Mouse (Mus musculus) urinary bladder, postnatal 36 days (tissue): Measurements from ENCODE around the gene Ets1.

Experiments used
- DNase-seq, 2 experiments: peaks; one replicate each; pipeline ENCODE4 v3.0.0; 2022; ENCODE audit warnings: low spot score in 2 of 2, mixed read lengths in 1 of 2

The Ets1 gene

GRCm38 (mm10) chr9:32666611-32667517 lies 30.8 kb downstream of the Ets1 start:
- no peak for DNase-seq

DNA sequence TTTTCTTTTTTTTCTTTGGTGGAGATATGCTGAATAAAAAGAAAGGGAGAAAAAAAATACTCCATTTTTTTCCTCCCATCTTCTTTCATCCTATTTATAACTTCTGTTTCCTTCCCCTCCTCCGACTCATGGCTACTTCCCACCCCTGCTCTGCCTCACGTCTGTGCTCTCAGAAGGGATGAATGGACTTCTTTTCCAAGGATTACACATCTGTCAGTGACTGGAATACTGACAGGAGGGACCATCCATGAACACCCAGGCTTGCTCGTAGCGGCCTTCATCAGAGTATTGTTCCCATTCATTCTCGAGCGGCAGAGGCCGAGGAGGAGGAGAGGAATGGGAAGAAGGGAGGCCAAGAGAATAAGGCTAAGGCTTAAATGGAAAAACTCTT lies 31.5 kb downstream of the Ets1 start:
- no peak for DNase-seq

DNA sequence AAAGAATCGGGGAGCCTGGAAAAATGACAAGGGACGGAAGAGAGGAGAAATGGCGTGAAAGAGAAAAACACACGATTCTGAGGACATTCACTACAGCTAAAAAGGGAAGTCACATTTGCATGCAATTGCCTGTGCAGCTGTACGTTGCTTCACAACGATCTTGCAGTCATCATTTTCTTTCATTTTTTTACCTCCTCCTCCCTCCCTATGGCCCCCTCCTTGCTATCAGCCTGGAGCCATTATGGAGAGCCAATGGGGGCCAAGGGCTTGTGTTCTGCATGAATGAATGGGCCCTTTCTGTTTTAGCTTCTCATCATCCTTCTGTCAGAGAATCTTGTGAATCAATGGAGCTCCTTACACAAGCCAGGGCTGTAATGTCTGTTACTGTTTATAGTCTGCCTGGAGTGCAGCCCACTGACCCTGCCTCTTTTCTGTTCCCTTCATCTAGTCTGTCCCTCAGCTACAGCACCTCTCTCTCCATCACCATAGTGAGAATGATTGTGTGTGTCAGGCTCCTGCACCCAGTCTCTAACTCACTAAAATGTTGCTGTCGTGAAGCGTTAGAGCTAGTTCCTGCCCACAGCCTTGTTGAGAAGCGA lies 32.2 kb downstream of the Ets1 start:
- DNase-seq: no peak

DNA sequence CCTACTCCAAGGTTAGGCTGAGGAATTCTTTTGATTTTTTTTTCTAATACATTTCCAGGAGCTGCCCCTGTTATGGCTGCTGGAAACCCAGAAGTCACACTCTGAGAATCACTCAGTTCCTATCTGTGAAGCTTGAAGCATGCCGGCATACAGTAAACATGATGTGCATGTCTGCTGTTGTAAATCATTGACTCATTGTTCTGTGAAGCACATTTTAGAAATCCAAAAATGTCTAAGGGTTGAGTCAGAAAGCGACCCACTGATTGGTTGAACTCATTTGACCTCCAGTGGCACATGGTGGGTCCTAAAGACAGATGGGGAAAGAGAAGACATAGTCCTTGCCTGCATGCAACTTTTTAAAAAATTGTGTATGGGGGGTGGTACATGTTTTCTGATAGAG lies 33.4 kb downstream of the Ets1 start:
- DNase-seq: no peak

DNA sequence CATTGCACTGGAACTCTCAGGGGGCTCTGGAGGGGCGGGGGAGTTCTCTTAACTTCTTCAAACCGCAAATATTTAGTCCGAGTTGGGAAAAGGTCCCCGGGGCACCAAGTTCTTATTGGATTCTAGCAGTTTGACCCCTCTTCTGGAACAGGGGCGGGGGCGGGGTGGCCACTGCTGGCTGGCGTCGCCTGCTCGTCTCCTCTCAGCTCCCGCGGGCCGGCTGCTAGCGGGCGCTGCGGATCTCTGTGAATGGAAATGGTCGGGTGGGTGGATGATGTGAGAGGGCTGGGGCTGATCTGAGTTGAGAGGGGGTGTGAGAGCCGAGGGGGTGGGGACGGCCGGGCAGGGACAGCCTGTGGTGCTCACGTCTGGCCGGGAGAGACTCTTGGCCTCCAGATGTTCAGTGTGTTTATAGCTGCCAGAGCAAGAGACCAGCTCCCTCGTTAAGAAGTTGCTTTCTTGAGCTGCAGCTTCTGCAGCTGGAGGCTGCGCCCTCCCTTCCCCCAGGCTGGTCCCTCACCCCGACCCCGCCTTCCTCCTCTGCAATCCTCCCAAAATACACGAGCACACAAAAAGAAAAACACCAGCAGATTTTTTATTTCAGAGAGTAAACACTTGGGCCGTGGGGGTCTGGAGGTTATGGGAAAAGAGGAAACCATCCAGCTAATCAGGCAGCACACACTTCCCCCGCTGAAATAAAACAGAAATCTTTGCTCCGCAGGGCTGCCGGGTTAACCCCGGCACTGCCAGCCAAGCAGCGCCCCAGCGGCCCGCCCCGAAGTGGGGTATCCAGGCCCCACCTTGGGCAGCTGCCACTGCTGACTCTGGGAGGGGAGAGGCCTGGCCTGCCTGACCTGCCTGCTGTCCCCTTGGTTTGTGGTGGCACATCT lies 36.2 kb downstream of the Ets1 start:
- DNase-seq: peak; percentile 13 to 61

GRCm38 (mm10) chr9:32673923-32674322 lies 37.9 kb downstream of the Ets1 start:
- no peak for DNase-seq

- DNase-seq: no peak
These were observed 39.8 kb downstream of the Ets1 start for GRCm38 (mm10) chr9:32675671-32676409.

- DNase-seq: no peak
These were observed 40.5 kb downstream of the Ets1 start for GRCm38 (mm10) chr9:32676480-32676879.

GRCm38 (mm10) chr9:32677646-32678045 lies 41.6 kb downstream of the Ets1 start:
- DNase-seq: no peak

DNA sequence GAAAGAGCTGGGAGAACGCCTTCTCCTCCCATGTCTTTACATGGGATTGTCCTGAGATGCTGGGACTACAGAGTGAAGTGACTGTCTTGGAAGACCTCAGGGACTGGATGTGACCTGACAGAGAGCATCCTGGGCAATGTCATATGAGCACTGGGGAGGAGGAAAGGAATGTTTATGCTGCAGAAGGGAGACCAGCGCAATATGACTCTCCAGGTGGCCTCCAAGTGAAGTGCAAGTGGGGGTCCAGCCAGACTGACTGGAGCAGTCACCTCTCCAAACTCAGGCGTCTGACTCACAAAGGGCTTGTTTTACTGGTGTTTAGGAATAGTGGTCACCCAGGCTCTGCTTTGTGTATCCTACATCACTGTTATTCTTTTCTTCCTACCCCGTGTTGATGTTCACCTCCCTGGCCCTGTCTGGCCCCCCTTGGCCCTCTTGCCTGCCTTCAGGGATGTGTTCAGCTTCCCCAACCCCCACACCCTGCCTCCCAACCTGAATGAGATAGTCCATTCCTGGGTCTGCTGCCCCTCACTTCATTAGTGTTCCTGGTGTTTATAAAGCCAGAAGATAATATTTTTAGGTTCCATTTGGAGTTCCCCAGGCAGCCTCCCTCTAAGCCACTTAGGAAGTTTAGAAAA lies 42.2 kb downstream of the Ets1 start:
- no peak for DNase-seq

- no peak for DNase-seq
These were observed 43.5 kb downstream of the Ets1 start for GRCm38 (mm10) chr9:32679531-32679930.

DNA sequence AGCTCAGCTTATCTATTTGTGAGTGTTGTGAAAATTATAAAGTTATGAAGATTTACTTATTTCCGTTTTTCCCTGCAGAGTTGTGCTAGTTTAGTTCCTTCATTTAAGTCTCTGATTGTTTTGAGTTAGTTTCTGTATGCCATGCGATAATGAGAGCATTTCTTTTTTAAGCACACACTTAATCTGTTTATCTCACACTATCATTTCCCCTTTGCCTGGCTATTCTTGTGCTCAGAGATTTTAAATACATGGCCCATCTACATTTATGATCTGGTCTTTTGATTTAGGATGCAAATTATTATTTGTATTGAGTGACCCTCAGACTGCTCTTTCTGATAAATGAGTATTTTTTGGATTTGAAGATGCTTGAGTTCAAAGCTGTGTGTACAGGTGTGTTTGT lies 44.2 kb downstream of the Ets1 start:
- no peak for DNase-seq

DNA sequence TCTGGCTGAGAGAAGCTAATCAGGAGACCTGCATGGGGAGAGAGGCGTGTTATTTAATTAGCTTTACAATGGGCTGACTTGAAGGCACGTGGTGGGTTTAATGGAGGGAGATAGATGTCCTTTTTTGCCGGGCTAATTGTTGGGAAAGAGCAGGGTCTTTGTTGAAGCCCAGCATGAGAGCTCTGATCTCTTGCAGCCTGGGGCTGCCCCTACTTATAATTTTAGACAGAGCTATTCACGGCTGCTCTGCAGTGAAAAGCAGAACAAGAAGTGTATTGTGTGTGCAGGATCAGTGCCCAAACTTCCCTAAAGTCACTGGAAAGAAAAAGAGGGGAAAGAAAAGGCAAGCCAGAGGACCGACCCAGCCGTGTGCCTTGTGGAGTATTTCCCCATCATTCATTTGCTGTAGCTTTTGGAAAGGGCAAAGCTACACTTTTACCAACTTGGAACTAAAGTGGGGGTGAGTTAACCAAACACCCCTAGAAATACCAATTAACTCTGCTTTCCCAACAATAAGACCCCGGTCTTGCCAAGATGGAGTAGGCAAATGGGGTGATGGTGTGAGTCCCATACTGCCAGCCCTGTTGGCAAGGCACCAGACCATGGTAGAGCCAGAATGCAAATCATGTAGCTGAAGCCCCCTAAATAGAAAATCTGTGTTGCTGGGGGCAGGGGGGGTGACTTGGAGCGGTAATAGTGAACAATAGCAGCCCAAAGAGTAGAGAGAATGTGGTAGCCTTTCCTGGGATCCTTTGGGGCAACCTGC lies 50.0 kb downstream of the Ets1 start:
- DNase-seq: no peak

GRCm38 (mm10) chr9:32688351-32688750 lies 52.3 kb downstream of the Ets1 start:
- DNase-seq: no peak

DNA sequence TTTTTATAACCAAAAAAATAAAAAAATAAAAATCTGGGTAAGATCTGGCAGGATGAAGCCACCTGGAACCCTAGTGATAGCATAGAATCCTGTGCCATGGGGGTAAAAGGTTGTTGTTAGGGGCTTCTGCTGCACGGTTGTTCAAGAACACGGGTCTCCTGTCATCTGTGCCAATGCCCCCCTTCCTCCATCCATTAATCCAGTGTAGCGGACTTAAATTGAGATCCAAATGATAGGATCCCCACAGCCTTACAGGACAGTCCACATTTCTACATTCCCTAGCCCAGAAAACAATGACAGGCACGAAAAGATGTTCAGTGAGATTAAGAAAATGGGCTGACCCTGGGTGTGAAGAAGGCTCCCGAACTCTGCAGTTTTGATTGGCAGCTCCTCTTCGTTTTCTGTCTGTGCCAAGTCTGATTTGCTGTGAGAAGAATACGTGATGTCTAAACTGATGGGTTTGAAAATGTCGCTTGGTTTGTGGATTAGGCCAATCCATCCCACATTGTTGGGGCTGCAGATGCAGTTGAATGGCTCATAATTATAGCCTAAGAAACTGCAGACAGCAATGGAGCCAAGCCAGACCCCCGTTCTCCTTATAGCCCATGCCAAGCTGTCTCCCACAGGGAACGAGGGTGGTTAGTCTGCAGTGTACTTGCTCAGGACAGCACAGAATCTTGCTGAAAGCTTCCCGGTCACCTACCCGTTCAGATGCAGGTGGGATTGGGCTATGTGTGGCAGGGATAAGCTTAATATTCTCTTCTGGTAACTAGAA lies 55.3 kb downstream of the Ets1 start:
- DNase-seq: no peak

GRCm38 (mm10) chr9:32692944-32693343 lies 56.9 kb downstream of the Ets1 start:
- no peak for DNase-seq

GRCm38 (mm10) chr9:32693411-32693810 lies 57.4 kb downstream of the Ets1 start:
- DNase-seq: no peak

GRCm38 (mm10) chr9:32694111-32694824 lies 58.2 kb downstream of the Ets1 start:
- no peak for DNase-seq
